Mouse (Mus musculus) thymus, adult 2 months (tissue): ENCODE data around the gene Zfp518a. TPM values are rescaled to one million over a fixed set of nuclear protein-coding genes. Genes with fewer than 3 reads are reported as not detected.

Experiments
- DNase-seq: peaks from one replicate; pipeline ENCODE4 v3.0.0; 2021
- H3K27ac ChIP-seq: fragments of 200-500 bp; 2 replicates; pipeline ENCODE4 v1.5.1; 2012; ENCODE audit warnings: low read length, control low read depth; ENCODE audit not compliant: control insufficient read depth, insufficient read depth
- H3K27me3 ChIP-seq: fragments of 200-500 bp; 2 replicates; pipeline ENCODE4 v1.6.1; 2012; ENCODE audit warnings: mild to moderate bottlenecking, low read length, moderate library complexity, mixed read lengths; ENCODE audit not compliant: control insufficient read depth, insufficient read depth
- H3K36me3 ChIP-seq: fragments of 200-500 bp; 2 replicates; pipeline ENCODE4 v1.6.1; 2012; ENCODE audit warnings: mild to moderate bottlenecking, low read length, moderate library complexity; ENCODE audit not compliant: control insufficient read depth, insufficient read depth
- H3K4me1 ChIP-seq: fragments of 200-500 bp; replicated peaks from 2 replicates; pipeline ENCODE4 v1.6.1; 2012; ENCODE audit warnings: low read length; ENCODE audit not compliant: control insufficient read depth, insufficient read depth
- H3K4me3 ChIP-seq: fragments of 200-500 bp; 2 replicates; pipeline ENCODE4 v1.5.1; 2012; ENCODE audit warnings: mild to moderate bottlenecking, low read length, control low read depth, moderate library complexity; ENCODE audit not compliant: control insufficient read depth, insufficient read depth
- CTCF ChIP-seq: fragments of 200-500 bp; IDR thresholded peaks from 2 replicates; pipeline ENCODE4 v1.5.1; 2012; ENCODE audit warnings: mild to moderate bottlenecking, control low read depth, low read length, moderate library complexity, borderline replicate concordance; ENCODE audit not compliant: control insufficient read depth, poor library complexity, insufficient read depth; ENCODE audit errors: extremely low read depth
- POLR2A ChIP-seq: fragments of 200-500 bp; IDR thresholded peaks from 2 replicates; pipeline ENCODE4 v1.6.1; 2012; ENCODE audit warnings: mild to moderate bottlenecking, low read length, control low read depth, moderate library complexity; ENCODE audit not compliant: control insufficient read depth, poor library complexity, insufficient read depth; ENCODE audit errors: extremely low read depth
- WGBS: fragments of 180-500 bp; shearing (Covaris S2); methylation state at CpG from one replicate; pipeline ENCODE4 v1.1.7; 2018; 5-methylcytosine and 5-hydroxymethylcytosine counted together
- polyA plus RNA-seq: library from polyadenylated mRNA; depleted of rRNA; stranded (reverse); fragments of >200 nt; gene quantifications from 2 replicates; pipeline ENCODE4 v1.2.3, GENCODE M21; 2012

The Zfp518a gene
- polyA plus RNA-seq, 1 experiment, result 1.7 TPM

- H3K4me3 ChIP-seq, result peak overlapping the region; percentile 43
- 44% methylated on average over 51 of the region's 51 CpGs for WGBS
- no peak overlapping the region for H3K27ac ChIP-seq
- DNase-seq, result peak; percentile 75
- H3K36me3 ChIP-seq, result no peaks in the 10 kb centered on the region
- H3K27me3 ChIP-seq, result no peaks in the 10 kb centered on the region
- peaks cover 7% of the 10 kb centered on the region for H3K4me1 ChIP-seq
- peak; percentile 61; the same call in 1 of the 2 replicates for TF ChIP-seq CTCF
- 0 out of 2 replicates have a peak, but pooled peaks have one; percentile 15 for TF ChIP-seq POLR2A
These were observed 21.4 kb upstream of the Zfp518a start for GRCm38 (mm10) chr19:40872955-40873665.

GRCm38 (mm10) chr19:40881700-40882099 is 12.8 kb upstream of the Zfp518a start:
- H3K4me1 ChIP-seq, result no peaks in the 10 kb centered on the region
- H3K27me3 ChIP-seq, result no peaks in the 10 kb centered on the region
- 97% methylated on average over 4 of the region's 4 CpGs for WGBS
- no peak for DNase-seq
- H3K4me3 ChIP-seq, result no peak overlapping the region
- no peak overlapping the region for H3K27ac ChIP-seq
- no peak for TF ChIP-seq CTCF
- no peak for TF ChIP-seq POLR2A
- no peaks in the 10 kb centered on the region for H3K36me3 ChIP-seq

GRCm38 (mm10) chr19:40888887-40889286 is 5.6 kb upstream of the Zfp518a start:
- no peak for DNase-seq
- Histone ChIP-seq H3K36me3 (no peaks in the 10 kb centered on the region), H3K27me3 (no peaks in the 10 kb centered on the region), H3K4me1 (no peaks in the 10 kb centered on the region), H3K4me3 (no peak overlapping the region), H3K27ac (no peak overlapping the region)
- no peak for TF ChIP-seq POLR2A
- no peak for TF ChIP-seq CTCF
- WGBS, result 100% methylated on average over 1 of the region's 1 CpGs

GRCm38 (mm10) chr19:40894071-40894506 is 416 bp upstream of the Zfp518a start:
- DNase-seq, result no peak
- H3K27me3 ChIP-seq, result no peaks in the 10 kb centered on the region
- TF ChIP-seq CTCF, result no peak
- TF ChIP-seq POLR2A, result no peak
- peaks cover 2% of the 10 kb centered on the region; the same call in 1 of the 2 replicates for H3K4me1 ChIP-seq
- H3K4me3 ChIP-seq, result peak overlapping the region; percentile 91
- 71% methylated on average over 21 of the region's 21 CpGs for WGBS
- H3K27ac ChIP-seq, result peak overlapping the region; percentile 58
- H3K36me3 ChIP-seq, result no peaks in the 10 kb centered on the region; the same call in 1 of the 2 replicates

- Histone ChIP-seq H3K27me3 (no peaks in the 10 kb centered on the region), H3K4me1 (peaks cover 2% of the 10 kb centered on the region; the same call in 1 of the 2 replicates), H3K36me3 (no peaks in the 10 kb centered on the region; the same call in 1 of the 2 replicates), H3K27ac (no peak overlapping the region), H3K4me3 (peak overlapping the region; percentile 91)
- 10% methylated on average over 6 of the region's 6 CpGs for WGBS
- TF ChIP-seq CTCF (no peak), POLR2A (no peak)
- DNase-seq, result no peak
These were observed 843 bp downstream of the Zfp518a start for GRCm38 (mm10) chr19:40895393-40895703.

- Histone ChIP-seq H3K27me3 (no peaks in the 10 kb centered on the region), H3K36me3 (no peaks in the 10 kb centered on the region), H3K4me3 (no peak overlapping the region), H3K27ac (no peak overlapping the region), H3K4me1 (peaks cover 11% of the 10 kb centered on the region)
- TF ChIP-seq CTCF, result no peak
- no peak for TF ChIP-seq POLR2A
- DNase-seq, result no peak
- 53% methylated on average over 9 of the region's 9 CpGs for WGBS
These were observed 37.3 kb downstream of the Zfp518a start for GRCm38 (mm10) chr19:40931581-40932369.
